Mouse (Mus musculus) kidney, postnatal 14 days (tissue): Measurements from ENCODE around the gene Tnrc18.

ENCODE experiments used
- DNase-seq: peaks from one replicate; pipeline ENCODE4 v3.0.0; 2022; ENCODE audit warnings: mixed read lengths

The Tnrc18 gene

GRCm38 (mm10) chr5:142822286-142823095 lies 5.0 kb upstream of the Tnrc18 start:
- DNase-seq, result peak; percentile 75

GRCm38 (mm10) chr5:142821974-142822285 lies 4.5 kb upstream of the Tnrc18 start:
- no peak for DNase-seq

GRCm38 (mm10) chr5:142821266-142821973 lies 4.0 kb upstream of the Tnrc18 start:
- DNase-seq, result peak; percentile 96

- DNase-seq, result peak; percentile 82
These were observed 3.1 kb upstream of the Tnrc18 start for GRCm38 (mm10) chr5:142820276-142821265.

GRCm38 (mm10) chr5:142819385-142820275 lies 2.2 kb upstream of the Tnrc18 start:
- DNase-seq, result peak; percentile 73

- DNase-seq, result peak; percentile 93
These were observed 1.2 kb upstream of the Tnrc18 start for GRCm38 (mm10) chr5:142818435-142819360.

GRCm38 (mm10) chr5:142816811-142817523 lies 495 bp downstream of the Tnrc18 start:
- peak; percentile 71 for DNase-seq

- DNase-seq, result peak; percentile 65
These were observed 1.2 kb downstream of the Tnrc18 start for GRCm38 (mm10) chr5:142816031-142816810.

- peak; percentile 56 for DNase-seq
These were observed 2.0 kb downstream of the Tnrc18 start for GRCm38 (mm10) chr5:142815421-142816001.

GRCm38 (mm10) chr5:142814711-142815420 lies 2.6 kb downstream of the Tnrc18 start:
- peak; percentile 61 for DNase-seq

- DNase-seq, result peak; percentile 55
These were observed 3.3 kb downstream of the Tnrc18 start for GRCm38 (mm10) chr5:142814161-142814651.

- peak; percentile 41 for DNase-seq
These were observed 3.7 kb downstream of the Tnrc18 start for GRCm38 (mm10) chr5:142813722-142814111.

GRCm38 (mm10) chr5:142812976-142813721 lies 4.3 kb downstream of the Tnrc18 start:
- DNase-seq, result peak; percentile 64

GRCm38 (mm10) chr5:142812621-142812975 lies 4.9 kb downstream of the Tnrc18 start:
- no peak for DNase-seq

GRCm38 (mm10) chr5:142811870-142812443 lies 5.5 kb downstream of the Tnrc18 start:
- DNase-seq, result peak; percentile 68

GRCm38 (mm10) chr5:142810710-142811599 lies 6.5 kb downstream of the Tnrc18 start:
- no peak for DNase-seq
